Mouse (Mus musculus): Measurements from ENCODE around the gene Cdcp2.

DNA sequence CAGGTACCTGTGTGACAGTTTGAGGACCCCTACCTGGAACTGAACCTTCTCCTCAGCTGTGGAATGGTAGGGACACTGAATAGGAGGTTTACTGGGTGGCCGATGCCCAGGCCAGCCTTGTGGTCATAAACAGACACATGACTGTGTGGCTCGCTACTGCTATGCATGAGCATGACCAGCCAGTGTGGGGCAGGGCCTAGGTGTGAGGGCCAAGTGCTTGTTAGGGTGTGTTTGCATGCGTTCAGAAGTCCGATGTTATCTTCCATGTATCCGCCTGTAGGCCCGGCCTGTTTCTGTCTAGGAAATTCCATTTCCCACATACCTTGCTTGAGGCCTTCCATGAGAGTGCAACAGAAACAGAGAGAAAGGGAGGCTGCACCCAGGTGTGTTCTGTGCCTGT is 24.0 kb downstream of the Cdcp2 start:
- no peak for TF ChIP-seq CTCF (IDR thresholded peaks at IDR 0.05; ENCODE audit: borderline replicate concordance, insufficient read depth, low read depth, low read length)
- no peak for TF ChIP-seq POLR2A (IDR thresholded peaks at IDR 0.05; ENCODE audit: borderline replicate concordance, insufficient read depth, low read length)
